Mouse (Mus musculus) megakaryocyte, embryonic 14.5 days (primary cell): ENCODE measurements around the gene Slc18a3.

ENCODE experiments used
- FLI1 ChIP-seq: IDR thresholded peaks from 2 replicates; pipeline ENCODE4 v1.6.1; 2012; ENCODE audit warnings: low read length, inconsistent platforms, mixed read lengths
- GATA1 ChIP-seq: IDR thresholded peaks from 3 replicates; pipeline ENCODE4 v1.6.1; 2012; ENCODE audit warnings: mixed read lengths, low read length, inconsistent platforms, borderline replicate concordance

- TF ChIP-seq GATA1 = no peak
- no peak for TF ChIP-seq FLI1
Observed at GRCm38 (mm10) chr14:32508105-32508835, 43.6 kb upstream of the Slc18a3 start.
